Mouse (Mus musculus) cerebellum, adult 9-11 months (tissue): ENCODE data around the gene Zscan4b.
"Not testable (repeated sequence)": the region's sequence is repeated elsewhere in the genome, so short reads cannot be mapped to it uniquely, and the experiment has no call there.

Experiments
- DNase-seq: peaks from one replicate; pipeline ENCODE4 v3.0.0; 2022

The Zscan4b gene

DNA sequence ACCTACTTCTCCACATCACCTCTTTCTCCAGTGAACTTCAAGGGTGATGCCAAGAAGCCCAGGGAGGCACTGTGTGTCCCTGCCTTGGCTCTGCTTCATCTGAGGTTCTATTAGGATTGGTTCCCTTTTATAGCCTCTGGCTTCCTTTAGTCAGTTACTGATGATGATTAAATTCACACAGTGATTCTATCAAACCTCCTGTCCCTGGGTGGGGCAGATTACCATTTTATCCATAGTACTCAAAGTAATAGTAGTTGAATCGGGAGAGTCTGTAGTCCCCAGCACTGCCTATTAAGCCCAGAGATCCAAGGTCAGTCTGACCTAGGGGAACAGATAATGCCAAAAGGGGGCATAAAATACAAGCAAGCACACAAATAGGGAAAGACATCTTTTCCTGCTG lies at the start of gene Zscan4b:
Gene Zscan4b (minus strand): TSS at position 101 of the 400 bp plus-strand sequence.
- DNase-seq, result not testable (repeated sequence)
